Mouse (Mus musculus): ENCODE measurements around the gene Neurod2.
A peak's percentile ranks its signal among the peaks of the same experiment; 100 is the strongest.

Neurod2 gene

DNA sequence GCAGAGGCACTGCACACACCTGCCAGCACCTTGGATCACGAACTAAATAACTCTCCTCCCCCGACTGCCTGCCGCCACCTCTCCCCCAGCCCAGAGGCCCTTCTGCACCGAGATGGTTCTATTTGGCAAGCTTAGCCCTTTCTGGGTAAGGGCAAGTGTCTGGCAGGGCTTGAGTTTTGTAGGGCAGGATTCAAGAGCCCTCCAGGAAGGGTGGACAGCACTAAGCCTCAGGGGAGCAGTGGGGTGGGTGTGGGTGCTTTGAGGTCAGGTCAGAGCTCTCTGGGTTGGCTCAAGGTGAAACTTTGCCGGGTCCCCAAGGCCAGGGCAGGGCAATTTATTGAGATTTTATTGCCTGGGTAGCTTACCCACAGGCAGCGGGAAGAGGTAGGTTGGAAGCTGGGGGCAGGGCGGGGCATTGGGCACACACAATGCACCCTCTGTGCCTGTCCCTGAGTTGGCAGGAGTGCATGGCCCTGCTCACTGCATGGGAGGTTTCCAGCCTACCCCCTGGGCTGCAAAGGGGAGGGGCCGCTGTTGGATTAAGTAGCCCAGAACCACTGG, 24.3 kb upstream of the Neurod2 start:
- DNase-seq = peak; percentile 72

DNA sequence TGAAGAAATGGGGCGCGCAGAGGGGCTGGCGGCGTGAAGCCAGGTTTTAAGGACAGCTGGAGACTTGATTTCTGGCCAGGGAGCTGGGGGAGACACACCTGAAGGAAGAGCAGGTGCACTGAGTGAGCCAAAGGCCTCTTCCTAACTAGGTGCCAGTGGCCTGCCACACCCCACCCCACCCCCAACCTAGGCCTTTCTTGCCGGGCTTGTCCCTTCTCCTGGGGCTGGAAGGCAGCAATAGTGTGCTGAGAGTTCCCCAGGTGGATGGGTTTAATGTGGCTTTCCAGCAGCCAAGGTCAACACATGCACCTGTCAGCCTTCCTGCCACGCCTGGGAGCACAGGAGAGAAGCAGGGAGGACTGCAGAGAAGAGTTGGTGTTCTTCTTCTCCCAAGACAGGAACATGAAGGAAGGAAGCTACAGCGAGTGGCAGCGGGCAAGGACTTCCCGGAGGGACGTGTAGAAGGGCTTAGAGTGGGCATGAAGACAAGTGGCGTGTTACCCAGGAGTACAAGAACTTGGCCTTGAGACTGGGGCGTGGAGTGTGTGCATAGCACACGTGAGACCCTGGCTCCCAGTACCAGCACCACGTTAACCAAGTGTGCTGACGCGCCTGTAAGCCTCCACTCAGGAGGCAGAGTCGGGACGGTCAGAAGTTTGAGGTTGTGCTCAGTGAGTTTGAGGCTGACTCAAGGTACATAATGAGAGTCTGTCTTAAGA, 23.0 kb upstream of the Neurod2 start:
- no peak for DNase-seq

GRCm38 (mm10) chr11:98349308-98349707, 19.9 kb upstream of the Neurod2 start:
- DNase-seq = no peak

DNA sequence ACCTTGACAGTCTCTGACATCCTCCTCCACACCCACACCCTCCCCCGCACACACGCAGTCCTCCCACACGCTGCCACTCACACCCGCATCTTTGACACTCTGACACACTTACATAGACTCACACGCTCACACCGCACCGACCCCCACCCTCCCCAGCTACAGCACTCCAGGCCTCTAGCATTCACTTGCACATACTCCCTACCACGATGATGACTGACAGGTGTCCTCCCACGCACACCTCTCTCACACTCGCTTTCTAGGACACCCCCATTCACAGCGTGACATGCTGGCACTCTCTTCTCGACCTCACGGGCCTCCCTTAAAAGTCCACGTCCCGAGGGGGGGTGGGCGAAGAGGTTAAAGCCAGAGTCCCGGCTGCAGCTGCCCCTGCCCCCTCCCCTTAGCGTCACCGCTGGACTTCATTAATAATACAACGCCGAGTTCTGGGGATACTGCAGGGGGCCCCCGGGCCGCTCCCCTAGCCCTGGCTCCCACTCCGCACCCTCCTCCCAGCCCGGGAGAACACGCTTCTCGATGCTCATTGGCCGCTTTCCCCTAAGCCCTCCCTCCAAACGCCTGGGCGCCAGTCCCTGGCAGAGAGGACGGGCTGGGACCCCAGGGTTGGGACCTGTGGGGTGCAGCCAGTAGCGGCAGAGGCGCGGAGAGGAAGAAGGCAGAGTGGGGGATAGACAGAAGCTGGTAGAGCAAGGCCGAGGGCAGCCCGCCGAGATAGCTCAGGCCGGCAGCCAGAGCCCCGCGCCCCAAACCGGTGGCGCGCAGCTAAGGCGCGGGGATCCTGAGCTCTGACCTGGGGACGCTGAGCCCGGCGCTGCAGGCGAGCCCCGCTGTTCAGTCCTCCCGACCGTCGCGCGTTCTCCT, 18.9 kb upstream of the Neurod2 start, which contains the start of gene Ppp1r1b:
Ppp1r1b (plus strand) TSS at position 322 of the 879 bp plus-strand sequence.
- peak; percentile 56 for DNase-seq

DNA sequence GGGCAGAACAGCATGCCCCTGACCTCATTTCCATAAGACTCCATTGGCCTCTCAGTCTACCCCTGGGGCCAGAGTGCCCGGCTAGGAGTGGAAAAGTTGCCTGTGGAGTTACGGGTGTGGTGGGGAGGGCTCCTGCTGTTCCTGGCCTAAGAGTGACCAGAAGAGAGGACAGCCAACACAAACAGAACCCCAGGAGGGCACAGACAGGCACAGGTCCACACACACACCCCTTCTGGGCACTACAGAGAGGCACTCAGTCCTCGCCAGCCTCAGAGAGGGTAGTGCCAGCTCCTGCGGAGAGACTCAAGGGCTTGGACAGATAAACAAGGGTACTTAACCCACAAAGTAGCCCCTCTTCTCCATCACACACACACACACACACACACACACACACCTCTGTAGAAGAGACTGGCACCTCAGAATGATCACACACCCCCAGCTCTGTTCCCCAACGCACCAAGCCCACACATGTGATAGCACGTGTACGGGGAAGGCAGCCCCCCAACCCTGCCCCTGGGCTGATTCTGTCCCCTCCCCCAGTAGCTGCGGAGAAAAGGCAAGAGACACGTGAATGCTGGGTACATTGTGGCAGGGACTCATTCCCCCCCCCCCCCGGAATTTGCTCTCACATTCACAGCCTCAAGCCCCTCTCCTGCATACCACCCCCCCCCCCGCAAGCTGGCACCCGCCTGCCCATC, 18.1 kb upstream of the Neurod2 start:
- DNase-seq = peak; percentile 59

- DNase-seq = no peak
These were observed 16.7 kb upstream of the Neurod2 start for GRCm38 (mm10) chr11:98346168-98346567.

DNA sequence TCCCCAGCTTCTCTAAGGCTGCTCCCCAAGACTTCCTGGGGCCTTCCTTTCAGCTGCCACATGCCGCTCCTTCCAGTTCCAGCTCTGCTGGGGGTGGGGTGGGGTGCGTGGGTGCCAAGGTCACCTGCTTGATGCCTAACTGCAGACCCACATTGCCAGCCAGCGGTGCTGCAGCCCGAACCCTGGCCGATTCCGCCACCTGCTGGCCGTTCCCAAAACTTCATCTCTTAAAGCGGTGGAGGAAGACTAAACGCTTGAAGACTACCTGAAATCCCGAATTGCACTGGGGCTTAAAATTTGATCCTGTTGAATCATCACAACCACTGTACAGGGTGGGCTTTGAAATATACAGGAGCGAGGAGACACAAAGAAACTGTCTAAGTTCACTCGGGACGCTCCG, 15.8 kb upstream of the Neurod2 start:
- DNase-seq = peak; percentile 87

DNA sequence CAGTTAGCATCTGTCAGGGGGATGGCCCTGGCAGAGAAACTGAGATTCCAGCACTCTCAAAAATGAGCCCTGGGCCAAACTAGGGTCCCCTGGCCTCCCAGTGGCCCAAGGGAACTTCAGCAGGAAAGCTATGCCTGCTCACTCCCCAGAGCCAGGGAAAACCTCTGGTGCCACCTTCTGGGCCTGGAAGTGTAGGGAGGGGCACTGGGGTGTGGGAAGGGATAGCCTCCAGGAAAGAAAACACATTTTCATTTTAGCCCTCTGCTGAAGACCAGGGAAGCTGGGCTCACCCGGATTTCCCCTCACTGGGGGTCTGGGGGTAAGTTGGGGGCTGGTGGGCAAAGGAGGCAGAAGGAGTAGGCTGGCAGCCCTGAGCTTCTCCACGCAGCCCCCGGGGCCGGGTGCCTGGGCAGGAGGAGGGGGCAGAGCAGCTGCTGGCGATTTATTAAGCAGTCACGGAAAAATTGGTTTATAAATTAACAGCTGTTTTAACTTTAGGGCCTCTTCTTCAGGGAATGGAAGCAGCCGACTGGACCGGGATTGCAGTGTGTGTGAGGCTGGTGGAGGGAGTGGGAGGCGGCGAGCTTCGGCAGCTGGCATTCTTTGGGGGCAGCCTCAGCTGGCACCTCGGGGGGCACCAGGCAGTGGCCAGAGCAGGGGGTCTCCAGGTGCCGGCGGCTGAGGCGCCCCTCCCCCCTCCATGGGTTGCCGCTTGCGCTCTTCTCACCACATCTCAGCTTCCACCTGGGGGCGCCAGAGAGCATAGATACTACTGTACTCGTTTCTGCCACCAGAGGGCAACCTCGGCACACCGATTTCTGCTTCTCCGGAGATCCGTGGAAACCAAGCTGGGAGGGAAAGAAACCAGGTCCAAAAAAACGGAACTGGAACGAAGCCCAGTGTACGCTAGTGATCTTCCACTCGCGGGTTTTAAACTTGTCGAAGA, 12.8 kb upstream of the Neurod2 start:
- peak; percentile 98 for DNase-seq

DNA sequence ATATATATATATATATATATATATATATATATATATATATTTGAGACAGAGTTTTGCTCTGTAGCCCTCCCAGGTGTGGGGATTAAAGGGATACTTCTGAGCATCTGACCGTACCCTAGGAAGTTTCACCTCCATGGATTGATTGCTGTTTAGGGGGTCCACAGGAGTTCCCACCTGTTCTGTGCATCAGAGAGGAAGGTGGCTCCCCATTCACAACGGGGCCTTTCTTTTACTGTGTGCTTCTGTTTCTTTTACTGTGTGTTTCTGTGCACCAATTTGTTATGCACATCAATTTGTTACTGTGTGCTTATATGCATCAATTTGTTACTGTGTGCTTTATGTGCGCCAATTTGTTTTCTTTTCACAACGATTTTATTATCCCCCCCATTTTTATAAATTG, 11.7 kb upstream of the Neurod2 start:
- no peak for DNase-seq

DNA sequence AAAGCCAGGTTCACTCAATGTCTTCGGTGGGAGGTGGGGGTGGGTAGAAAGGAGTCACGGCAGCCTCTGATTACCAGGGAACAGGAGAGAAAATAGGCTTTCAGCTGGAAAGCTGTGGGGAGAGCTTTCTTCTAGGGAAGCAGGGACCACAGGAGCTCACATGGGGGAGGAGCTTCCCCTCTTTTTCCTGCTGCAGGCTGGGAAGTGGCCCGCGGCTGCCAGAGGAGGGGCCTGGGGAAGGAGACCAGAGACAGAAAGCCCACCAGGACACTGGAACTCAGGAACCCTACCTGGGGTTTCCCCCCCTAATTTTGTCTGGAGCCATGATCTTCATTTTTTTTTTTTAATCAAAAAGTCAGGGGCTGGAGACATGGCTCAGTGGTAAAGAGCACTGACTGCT, 11.1 kb upstream of the Neurod2 start:
- no peak for DNase-seq

- DNase-seq = no peak
These were observed 10.3 kb upstream of the Neurod2 start for GRCm38 (mm10) chr11:98339679-98340287.

- DNase-seq = no peak
These were observed 9.6 kb upstream of the Neurod2 start for GRCm38 (mm10) chr11:98339071-98339501.

GRCm38 (mm10) chr11:98338507-98338961, 9.1 kb upstream of the Neurod2 start:
- peak; percentile 58 for DNase-seq

DNA sequence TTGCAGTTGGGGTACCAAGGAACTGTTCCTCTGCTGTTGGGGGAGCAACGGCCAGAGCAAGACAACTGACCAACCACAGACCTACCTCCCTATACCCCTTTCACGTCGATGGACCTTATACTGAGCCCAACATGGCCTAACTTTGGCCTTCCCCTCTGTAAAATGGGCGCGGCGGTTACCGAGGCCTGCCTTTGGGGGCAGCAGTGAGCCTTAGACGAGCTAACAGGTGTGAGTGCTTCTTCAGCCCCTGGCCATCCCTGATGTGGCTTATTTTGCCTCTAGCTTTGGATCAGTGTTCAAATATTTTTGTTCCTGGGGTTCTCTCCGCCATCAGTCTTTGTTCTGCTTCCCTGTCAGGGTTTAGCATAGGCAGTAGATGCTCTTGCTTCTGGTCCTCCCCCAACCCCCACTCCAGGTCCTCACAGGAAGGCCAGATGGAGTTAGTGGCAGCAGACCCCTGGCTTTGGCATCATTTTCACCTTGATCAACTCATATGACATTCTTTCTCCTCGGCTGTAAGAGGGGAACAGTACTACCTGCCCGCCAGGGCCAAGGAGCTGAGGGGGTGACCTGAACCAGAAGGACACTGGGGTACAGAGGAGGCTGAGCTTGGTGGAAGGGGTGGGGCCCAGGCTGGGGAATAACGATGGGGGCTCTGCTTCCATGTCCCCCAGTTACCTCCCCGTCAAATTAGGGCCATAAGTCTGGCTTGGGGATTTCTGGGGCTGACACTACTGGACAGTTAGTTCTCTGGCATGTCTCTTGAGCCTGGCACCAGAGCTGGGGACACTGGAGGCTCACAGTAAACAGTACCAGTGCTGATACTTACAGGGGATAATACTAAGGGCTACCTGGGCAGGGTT, 7.0 kb upstream of the Neurod2 start:
- DNase-seq = no peak

- no peak for DNase-seq
These were observed 5.8 kb upstream of the Neurod2 start for GRCm38 (mm10) chr11:98335250-98335649.

- no peak for DNase-seq
These were observed 4.7 kb upstream of the Neurod2 start for GRCm38 (mm10) chr11:98333981-98334741.

DNA sequence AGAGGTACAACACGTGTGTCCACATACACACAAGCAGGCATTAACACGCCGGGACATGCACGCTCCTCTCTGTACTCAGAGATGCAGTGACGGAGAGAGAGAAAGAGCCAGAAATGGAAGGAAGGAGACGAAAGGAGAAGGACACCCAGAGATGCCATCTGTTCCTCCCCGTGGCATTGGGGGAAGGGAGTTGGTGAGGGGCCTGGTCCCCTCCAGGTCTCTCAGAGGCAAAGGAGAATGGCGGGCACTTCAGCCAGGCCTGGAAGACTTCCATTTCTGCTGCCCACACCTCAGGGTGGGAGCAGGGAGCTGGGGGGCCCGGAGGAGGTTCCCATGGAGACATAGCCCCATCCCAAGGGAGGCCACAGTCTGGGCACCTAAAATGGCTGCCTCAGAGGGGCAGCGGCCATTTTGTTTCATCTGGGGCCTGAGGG, 3.8 kb upstream of the Neurod2 start:
- DNase-seq = no peak

DNA sequence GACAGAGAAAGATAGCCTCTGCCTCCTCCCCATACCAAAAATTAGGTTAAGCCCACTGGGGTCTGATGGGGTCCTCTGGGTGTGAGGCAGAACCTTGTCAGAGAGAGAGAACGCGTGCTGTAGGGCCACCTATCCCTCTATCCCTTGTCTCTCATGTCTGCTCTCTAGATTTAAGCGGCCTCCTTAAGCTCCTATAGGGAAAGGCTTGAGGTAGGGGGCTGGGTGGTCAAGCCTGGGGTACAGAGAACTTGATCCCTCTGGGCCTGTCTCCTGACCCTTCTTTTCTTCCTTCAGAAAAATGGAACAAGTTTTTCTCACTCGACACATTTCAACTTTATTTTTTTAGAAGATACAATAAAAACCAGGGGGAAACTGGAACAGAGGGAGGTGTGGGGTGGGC, 3.4 kb upstream of the Neurod2 start:
- no peak for DNase-seq

- DNase-seq = no peak
These were observed 2.7 kb upstream of the Neurod2 start for GRCm38 (mm10) chr11:98332186-98332585.

All from kidney, adult 9 months (tissue).